Mouse (Mus musculus): ENCODE measurements at regions not wholly inside any gene's neighbourhood (a gene's known extent, or its start where the extent isn't known, plus 50 kb on each side); places are given as distances from the start of the nearest gene placed in this dataset.

- no peak for TF ChIP-seq HCFC1 (IDR thresholded peaks at IDR 0.05; ENCODE audit: borderline replicate concordance, insufficient read depth, low read length)
- no peak for TF ChIP-seq MAFK (IDR thresholded peaks at IDR 0.05; ENCODE audit: insufficient read depth, low read depth, low read length)
- no peak for TF ChIP-seq ZNF384 (IDR thresholded peaks at IDR 0.05; ENCODE audit: low read depth, low read length)
- TF ChIP-seq CHD2 (IDR thresholded peaks at IDR 0.05; ENCODE audit: low read depth, low read length) = no peak
- no peak for TF ChIP-seq ZC3H11A (IDR thresholded peaks at IDR 0.05; ENCODE audit: borderline replicate concordance, low read depth, low read length)
Observed at GRCm38 (mm10) chr11:63226471-63226870, 97.7 kb downstream of the Pmp22 start.

All from ES-E14 (cell line).